Mouse (Mus musculus) liver, embryonic 18 days (tissue): ENCODE results near the gene Retsat. TPM values are rescaled to one million over a fixed set of nuclear protein-coding genes. Genes with fewer than 3 reads are reported as not detected.

Experiments
- polyA plus RNA-seq: library from polyadenylated mRNA; depleted of rRNA; stranded (reverse); fragments of >200 nt; gene quantifications from 2 replicates; pipeline ENCODE4 v1.2.3, GENCODE M21; 2012; rRNA removed

Gene Retsat
- polyA plus RNA-seq = 39.8 and 42.0 TPM in 2 replicates

GRCm38 (mm10) chr6:72597956-72598753, at the start of gene Retsat, which contains the start of gene Elmod3:
Gene Retsat (plus strand): TSS chr6:72598475.
Gene Elmod3 (minus strand): TSS chr6:72598413.

GRCm38 (mm10) chr6:72616643-72617288, 18.5 kb downstream of the Retsat start, which contains the start of gene Tgoln1:
Gene Tgoln1 (minus strand): TSS chr6:72617000.

Other genes starting within 250 kb of the Retsat start
- gene Tmem150a, start 243.0 kb upstream of the Retsat start, polyA plus RNA-seq = 110 and 118 TPM in 2 replicates
- gene Rnf181, start 231.5 kb upstream of the Retsat start, polyA plus RNA-seq = 42.4 and 42.6 TPM in 2 replicates
- 42.2 and 50.9 TPM in 2 replicates for gene Vamp5, start 218.0 kb upstream of the Retsat start, polyA plus RNA-seq
- gene Vamp8, start 207.8 kb upstream of the Retsat start, polyA plus RNA-seq = 162 and 166 TPM in 2 replicates
- 21.8 and 25.1 TPM in 2 replicates for gene Ggcx, start 184.2 kb upstream of the Retsat start, polyA plus RNA-seq
- gene Mat2a, start 158.9 kb upstream of the Retsat start, polyA plus RNA-seq = 70.1 and 74.0 TPM in 2 replicates
- gene Sh2d6, start 76.8 kb upstream of the Retsat start, polyA plus RNA-seq = 0.02 and 0.04 TPM in 2 replicates
- gene Capg, start 54.1 kb upstream of the Retsat start, polyA plus RNA-seq = 15.2 and 16.7 TPM in 2 replicates
- 5.0 TPM in 2 replicates for gene Elmod3, start 62 bp upstream of the Retsat start, polyA plus RNA-seq
- 14.1 and 14.2 TPM in 2 replicates for gene Tgoln1, start 18.5 kb downstream of the Retsat start, polyA plus RNA-seq
- gene Tcf7l1, start 190.8 kb downstream of the Retsat start, polyA plus RNA-seq = 4.0 and 5.3 TPM in 2 replicates